Mouse (Mus musculus): Measurements from ENCODE around the gene Zswim3.
A peak's percentile ranks its signal among the peaks of the same experiment; 100 is the strongest.

DNA sequence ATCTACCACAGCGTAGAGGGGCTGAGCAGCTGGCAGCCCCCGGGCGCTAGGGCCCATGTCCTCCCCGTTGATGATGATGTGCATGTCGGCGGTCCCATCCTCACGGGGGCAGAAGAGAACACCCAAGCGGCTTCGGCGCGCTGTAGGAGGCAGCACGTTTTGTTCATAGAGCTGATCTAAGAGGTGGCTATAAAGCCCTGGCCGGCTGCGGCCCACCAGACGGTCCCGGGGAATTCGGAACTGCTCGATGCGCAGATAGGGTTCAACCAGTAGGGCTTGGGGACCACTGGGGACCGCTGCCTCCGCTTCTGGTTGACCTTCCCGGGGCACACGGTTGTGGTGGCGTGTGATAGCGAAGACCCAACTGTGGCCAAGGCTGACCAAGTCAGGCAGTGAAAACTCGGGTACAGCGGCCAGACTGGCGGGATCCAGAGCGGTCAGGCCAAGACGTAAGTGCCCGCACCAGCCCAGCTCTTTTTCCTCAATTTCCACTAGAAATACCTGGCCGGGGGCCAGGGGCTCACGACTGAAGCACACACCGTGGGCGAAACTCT is 27.9 kb downstream of the Zswim3 start, which contains the start of gene Ctsa:
- TF ChIP-seq CTCF (IDR thresholded peaks at IDR 0.05) (peak; percentile 83), EP300 (IDR thresholded peaks at IDR 0.05) (no peak)
